Mouse (Mus musculus) forebrain, postnatal 0 days (tissue): ENCODE data around the gene Zbtb17. TPM values are rescaled to one million over a fixed set of nuclear protein-coding genes. Genes with fewer than 3 reads are reported as not detected.

ENCODE experiments used
- ATAC-seq: fragments of 200-750 bp; cut with Nextera tagmentation; 2 replicates; pipeline ENCODE4 v1.8.0; 2017; ENCODE audit warnings: mild to moderate bottlenecking, moderate library complexity
- DNase-seq: peaks from one replicate; pipeline ENCODE4 v3.0.0-alpha.2; 2015
- H3K27ac ChIP-seq: fragments of 300-500 bp; sonication (generic); 2 replicates; pipeline ENCODE4 v1.5.1; 2014; ENCODE audit warnings: low read depth, mild to moderate bottlenecking, antibody characterized with exemption, low read length, moderate library complexity, mixed read lengths
- H3K27me3 ChIP-seq: fragments of 300-500 bp; sonication (generic); 2 replicates; pipeline ENCODE4 v1.6.1; 2014; ENCODE audit warnings: mild to moderate bottlenecking, low read length, mixed read lengths; ENCODE audit not compliant: insufficient read depth
- H3K36me3 ChIP-seq: fragments of 300-500 bp; sonication (generic); 2 replicates; pipeline ENCODE4 v1.6.1; 2014; ENCODE audit warnings: mild to moderate bottlenecking, moderate library complexity; ENCODE audit not compliant: insufficient read depth
- H3K4me1 ChIP-seq: fragments of 300-500 bp; sonication (generic); 2 replicates; pipeline ENCODE4 v1.6.1; 2014; ENCODE audit warnings: antibody characterized with exemption; ENCODE audit not compliant: insufficient read depth
- H3K4me2 ChIP-seq: fragments of 300-500 bp; sonication (generic); 2 replicates; pipeline ENCODE4 v1.6.1; 2014; ENCODE audit warnings: low read depth, mild to moderate bottlenecking, moderate library complexity
- H3K4me3 ChIP-seq: fragments of 300-500 bp; sonication (generic); 2 replicates; pipeline ENCODE4 v1.5.1; 2014; ENCODE audit warnings: low read depth, low read length, mixed read lengths
- H3K9ac ChIP-seq: fragments of 300-500 bp; sonication (generic); 2 replicates; pipeline ENCODE4 v1.6.1; 2014; ENCODE audit warnings: mild to moderate bottlenecking
- H3K9me3 ChIP-seq: fragments of 300-500 bp; sonication (generic); 2 replicates; pipeline ENCODE4 v1.6.1; 2016; ENCODE audit warnings: low read length
- CTCF ChIP-seq: sonication (generic); IDR thresholded peaks from 2 replicates; pipeline ENCODE4 v1.5.1; 2016; ENCODE audit warnings: antibody characterized with exemption, control low read depth, low read depth
- WGBS: fragments of 180-500 bp; shearing (Covaris S2); extraction: QIAGEN DNeasy Blood & Tissue Kit; methylation state at CpG from one replicate; pipeline ENCODE4 v1.1.7; 2014; 5-methylcytosine and 5-hydroxymethylcytosine counted together
- polyA plus RNA-seq: library from polyadenylated mRNA; unstranded; fragments of >200 nt; fragmentation: Nextera tagmentation; extraction: Ambion mirVana; gene quantifications from 2 replicates; pipeline ENCODE4 v1.2.1, GENCODE M21; 2015
- total RNA-seq: library from RNA; depleted of rRNA; stranded (reverse); fragments of >200 nt; gene quantifications from 2 replicates; pipeline ENCODE4 v1.2.3, GENCODE M21; 2014

The Zbtb17 gene
- total and polyA plus RNA-seq, 2 experiments from 2014 or later = 32.8 to 42.1 TPM

DNA sequence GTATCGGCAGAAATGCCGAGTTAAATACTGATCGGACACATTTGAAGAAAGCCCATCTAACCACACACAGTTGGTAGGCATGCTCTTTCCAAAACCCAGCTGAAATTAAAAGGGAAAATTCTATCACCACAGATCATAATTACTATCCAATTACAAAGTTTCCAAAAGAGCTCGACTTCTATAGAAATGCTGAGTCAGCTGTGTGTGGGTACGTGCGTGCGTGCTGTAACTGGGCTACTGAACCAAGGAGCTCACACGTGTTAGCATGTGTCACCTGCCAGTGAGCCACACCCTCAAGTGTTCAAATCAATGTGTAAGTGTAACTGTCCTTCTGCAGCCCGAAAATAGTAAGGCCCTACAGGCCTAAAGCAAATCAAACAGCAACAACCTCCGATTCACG is 43.1 kb downstream of the Zbtb17 start:
- no peak overlapping the region for H3K9ac ChIP-seq
- H3K4me3 ChIP-seq = no peak overlapping the region
- H3K4me1 ChIP-seq = no peaks in the 10 kb centered on the region
- H3K4me2 ChIP-seq = no peak overlapping the region
- no peak for TF ChIP-seq CTCF
- DNase-seq (no peak), ATAC-seq (no peak)
- H3K27me3 ChIP-seq = no peaks in the 10 kb centered on the region
- H3K27ac ChIP-seq = no peak overlapping the region
- WGBS = 92% methylated on average over 11 of the region's 11 CpGs
- no peaks in the 10 kb centered on the region for H3K9me3 ChIP-seq
- peaks cover 72% of the 10 kb centered on the region for H3K36me3 ChIP-seq

- DNase-seq = no peak
- no peaks in the 10 kb centered on the region for H3K9me3 ChIP-seq
These were observed 44.2 kb downstream of the Zbtb17 start for GRCm38 (mm10) chr4:141488670-141489069.

GRCm38 (mm10) chr4:141500637-141501036 is 56.2 kb downstream of the Zbtb17 start:
- Histone ChIP-seq H3K4me3 (no peak overlapping the region), H3K9me3 (no peaks in the 10 kb centered on the region), H3K27ac (peak overlapping the region; percentile 35; the same call in 1 of the 2 replicates), H3K4me1 (no peaks in the 10 kb centered on the region), H3K9ac (no peak overlapping the region), H3K4me2 (no peak overlapping the region), H3K36me3 (no peaks in the 10 kb centered on the region), H3K27me3 (no peaks in the 10 kb centered on the region)
- DNase-seq (no peak), ATAC-seq (no peak)
- TF ChIP-seq CTCF = no peak
- WGBS = 76% methylated on average over 4 of the region's 4 CpGs

More at GRCm38 (mm10) chr4:141488670-141489069, 44.2 kb downstream of the Zbtb17 start:
- Histone ChIP-seq H3K36me3 (peaks cover 71% of the 10 kb centered on the region), H3K9ac (no peak overlapping the region), H3K4me2 (no peak overlapping the region), H3K27me3 (no peaks in the 10 kb centered on the region), H3K27ac (no peak overlapping the region), H3K4me3 (no peak overlapping the region), H3K4me1 (no peaks in the 10 kb centered on the region)
- ATAC-seq = no peak
- TF ChIP-seq CTCF = peak; percentile 66
- 91% methylated on average over 4 of the region's 4 CpGs for WGBS

GRCm38 (mm10) chr4:141501058-141501457 is 56.6 kb downstream of the Zbtb17 start:
- Histone ChIP-seq H3K36me3 (no peaks in the 10 kb centered on the region), H3K4me2 (no peak overlapping the region), H3K4me1 (no peaks in the 10 kb centered on the region), H3K9me3 (no peaks in the 10 kb centered on the region), H3K27ac (peak overlapping the region; percentile 35), H3K4me3 (no peak overlapping the region), H3K9ac (no peak overlapping the region), H3K27me3 (no peaks in the 10 kb centered on the region)
- 54% methylated on average over 5 of the region's 5 CpGs for WGBS
- TF ChIP-seq CTCF = no peak
- no peak for DNase-seq
- no peak for ATAC-seq

DNA sequence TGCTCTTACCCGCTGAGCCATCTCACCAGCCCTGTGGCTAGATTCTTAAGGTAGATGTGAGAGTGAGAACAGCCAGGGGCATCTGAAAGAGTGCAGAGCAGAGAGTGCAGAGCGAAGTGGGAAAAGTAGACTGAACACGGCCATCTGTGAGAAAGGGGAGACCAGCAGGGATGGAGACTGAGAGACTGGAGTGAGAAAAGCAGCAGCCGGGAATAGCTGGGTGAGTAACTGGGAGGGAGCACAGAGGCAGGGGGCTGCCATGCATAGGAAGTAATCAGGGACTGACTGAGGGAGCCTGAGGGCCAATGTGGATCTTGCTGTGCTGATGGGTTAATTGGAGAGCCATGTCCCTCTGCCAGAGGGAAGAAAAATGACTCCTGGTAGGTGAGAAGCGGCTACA is 58.3 kb downstream of the Zbtb17 start:
- no peaks in the 10 kb centered on the region for H3K9me3 ChIP-seq
- H3K36me3 ChIP-seq = no peaks in the 10 kb centered on the region
- DNase-seq (peak; percentile 35), ATAC-seq (peak; percentile 48; the same call in 1 of the 2 replicates)
- no peak for TF ChIP-seq CTCF
- no peaks in the 10 kb centered on the region for H3K27me3 ChIP-seq
- H3K27ac ChIP-seq = peak overlapping the region; percentile 40; the same call in 1 of the 2 replicates
- peaks cover 6% of the 10 kb centered on the region; the same call in 1 of the 2 replicates for H3K4me1 ChIP-seq
- H3K9ac ChIP-seq = no peak overlapping the region
- no peak overlapping the region for H3K4me3 ChIP-seq
- 54% methylated on average over 5 of the region's 5 CpGs for WGBS
- H3K4me2 ChIP-seq = no peak overlapping the region

GRCm38 (mm10) chr4:141504471-141504870 is 60.0 kb downstream of the Zbtb17 start:
- ATAC-seq (no peak), DNase-seq (no peak)
- Histone ChIP-seq H3K9me3 (no peaks in the 10 kb centered on the region), H3K27me3 (no peaks in the 10 kb centered on the region), H3K4me1 (peaks cover 6% of the 10 kb centered on the region; the same call in 1 of the 2 replicates), H3K4me3 (no peak overlapping the region), H3K36me3 (no peaks in the 10 kb centered on the region), H3K27ac (no peak overlapping the region), H3K9ac (no peak overlapping the region), H3K4me2 (no peak overlapping the region)
- WGBS = 89% methylated on average over 4 of the region's 4 CpGs
- TF ChIP-seq CTCF = no peak

DNA sequence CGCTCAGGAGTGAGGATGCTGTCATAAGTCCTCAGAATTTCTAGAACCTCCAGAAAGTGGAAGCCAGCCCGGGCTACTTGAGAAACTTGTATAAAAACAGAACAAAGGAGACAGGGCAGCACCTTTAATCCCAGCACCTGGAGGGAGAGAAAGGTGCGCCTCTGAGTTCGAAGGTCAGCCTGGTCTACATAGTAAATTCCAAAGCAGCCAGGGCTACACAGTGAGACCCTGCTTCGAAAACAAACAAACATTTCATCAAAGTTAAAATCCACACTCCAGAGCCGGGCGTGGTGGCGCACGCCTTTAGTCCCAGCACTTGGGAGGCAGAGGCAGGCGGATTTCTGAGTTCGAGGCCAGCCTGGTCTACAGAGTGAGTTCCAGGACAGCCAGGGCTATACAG is 61.4 kb downstream of the Zbtb17 start:
- no peak for ATAC-seq
- no peak for DNase-seq
- no peak overlapping the region for H3K4me3 ChIP-seq
- no peak overlapping the region for H3K27ac ChIP-seq
- 95% methylated on average over 10 of the region's 11 CpGs for WGBS
- H3K4me1 ChIP-seq = peaks cover 6% of the 10 kb centered on the region; the same call in 1 of the 2 replicates
- H3K27me3 ChIP-seq = no peaks in the 10 kb centered on the region
- H3K9me3 ChIP-seq = no peaks in the 10 kb centered on the region
- H3K9ac ChIP-seq = no peak overlapping the region; the same call in 1 of the 2 replicates
- no peak overlapping the region for H3K4me2 ChIP-seq
- H3K36me3 ChIP-seq = no peaks in the 10 kb centered on the region; the same call in 1 of the 2 replicates
- no peak for TF ChIP-seq CTCF
